Mouse (Mus musculus): ENCODE results near the gene S100a9. TPM values are rescaled to one million over a fixed set of nuclear protein-coding genes. Genes with fewer than 3 reads are reported as not detected.
A peak's percentile ranks its signal among the peaks of the same experiment; 100 is the strongest.

The S100a9 gene
- 0.77 and 3.4 TPM in 2 replicates for polyA plus RNA-seq (2015; fragmentation: Nextera tagmentation; extraction: Ambion mirVana)

GRCm38 (mm10) chr3:90695613-90696012, at the start of gene S100a9:
TSS of gene S100a9 (minus strand) at chr3:90695721.
- Histone ChIP-seq H3K36me3 (ENCODE audit: control insufficient read depth, insufficient read depth) (no peaks in the 10 kb centered on the region), H3K27me3 (replicated peaks; ENCODE audit: control insufficient read depth, insufficient read depth, low read length) (no peaks in the 10 kb centered on the region), H3K4me3 (replicated peaks; ENCODE audit: low read length) (no peak within 1 kb of the TSS), H3K4me2 (ENCODE audit: low read length) (no peak within 1 kb of the TSS), H3K4me1 (replicated peaks; ENCODE audit: control insufficient read depth, insufficient read depth, low read length) (no peaks in the 10 kb centered on the region), H3K9ac (replicated peaks; ENCODE audit: low read depth, low read length) (no peak within 1 kb of the TSS), H3K9me3 (ENCODE audit: control insufficient read depth, low read length) (no peaks in the 10 kb centered on the region), H3K27ac (ENCODE audit: low read length) (no peak within 1 kb of the TSS)
- ATAC-seq = no peak
- WGBS = 67% methylated on average over 3 of the region's 3 CpGs

- Histone ChIP-seq H3K4me1 (replicated peaks; ENCODE audit: control insufficient read depth, insufficient read depth, low read length) (no peaks in the 10 kb centered on the region), H3K9ac (replicated peaks; ENCODE audit: low read depth, low read length) (no peak within 1 kb of the TSS)
- WGBS = 76% methylated on average over 3 of the region's 3 CpGs
These were observed 31.1 kb upstream of the S100a9 start, which contains the start of gene Pglyrp4 for GRCm38 (mm10) chr3:90726606-90727005. TSS of gene Pglyrp4 (plus strand) at chr3:90726906.

DNA sequence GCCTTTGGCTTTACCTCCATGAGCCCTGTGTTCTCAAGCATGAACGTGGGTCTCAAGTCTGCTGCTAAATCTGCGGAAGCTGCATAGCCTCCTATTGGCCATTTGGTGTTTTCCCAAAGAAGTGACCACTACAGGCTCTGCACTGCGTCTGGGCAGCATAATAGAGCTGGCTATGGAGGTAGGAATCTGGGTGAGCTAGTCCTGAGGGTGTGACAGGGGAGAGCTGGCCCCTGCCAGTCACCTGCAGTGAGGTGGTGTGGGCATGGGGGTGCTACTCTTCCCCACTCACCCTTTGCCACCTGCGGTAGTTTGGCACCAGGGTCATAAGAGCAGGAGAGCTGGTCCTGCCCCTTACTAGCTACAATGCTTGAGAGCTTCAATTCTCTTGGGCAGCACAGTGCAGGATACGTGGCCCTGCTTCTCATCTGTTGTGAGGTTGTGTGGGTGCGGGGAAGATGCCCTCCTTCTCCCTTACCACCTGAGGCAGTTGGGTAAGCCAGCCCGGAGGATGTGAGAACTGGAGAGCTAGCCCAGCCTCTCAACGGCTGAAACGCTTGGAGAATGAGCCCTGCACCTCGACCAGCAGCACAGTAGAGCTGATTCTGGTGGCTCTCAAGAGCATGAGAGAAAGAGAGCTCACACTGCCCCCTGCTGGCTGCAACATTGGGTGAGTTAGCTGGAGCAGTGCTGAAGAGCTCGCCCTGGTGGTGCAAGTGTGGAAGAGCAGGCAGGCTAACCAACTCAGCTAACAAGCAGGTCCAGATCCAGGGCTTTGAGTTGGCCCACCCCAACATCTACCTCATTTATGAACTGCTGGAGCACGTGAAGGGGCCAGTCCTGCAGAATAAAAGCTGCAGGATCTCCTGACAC, 14.3 kb upstream of the S100a9 start:
- Histone ChIP-seq H3K4me3 (replicated peaks; ENCODE audit: low read length) (no peak overlapping the region), H3K9me3 (ENCODE audit: control insufficient read depth, low read length) (no peaks in the 10 kb centered on the region), H3K27me3 (replicated peaks; ENCODE audit: control insufficient read depth, insufficient read depth, low read length) (no peaks in the 10 kb centered on the region), H3K4me1 (replicated peaks; ENCODE audit: control insufficient read depth, insufficient read depth, low read length) (no peaks in the 10 kb centered on the region), H3K36me3 (ENCODE audit: control insufficient read depth, insufficient read depth) (no peaks in the 10 kb centered on the region), H3K27ac (ENCODE audit: low read length) (no peak overlapping the region), H3K4me2 (ENCODE audit: low read length) (no peak overlapping the region), H3K9ac (replicated peaks; ENCODE audit: low read depth, low read length) (no peak overlapping the region)
- 48% methylated on average over 12 of the region's 12 CpGs for WGBS
- 0 out of 2 replicates have a peak, but pooled peaks have one; percentile 20 for ATAC-seq

More at GRCm38 (mm10) chr3:90726606-90727005, 31.1 kb upstream of the S100a9 start, which contains the start of gene Pglyrp4:
- no peak for ATAC-seq
- Histone ChIP-seq H3K27me3 (replicated peaks; ENCODE audit: control insufficient read depth, insufficient read depth, low read length) (no peaks in the 10 kb centered on the region), H3K9me3 (ENCODE audit: control insufficient read depth, low read length) (no peaks in the 10 kb centered on the region), H3K4me2 (ENCODE audit: low read length) (no peak within 1 kb of the TSS), H3K36me3 (ENCODE audit: control insufficient read depth, insufficient read depth) (no peaks in the 10 kb centered on the region), H3K4me3 (replicated peaks; ENCODE audit: low read length) (no peak within 1 kb of the TSS), H3K27ac (ENCODE audit: low read length) (no peak within 1 kb of the TSS)

GRCm38 (mm10) chr3:90708523-90709202, 13.1 kb upstream of the S100a9 start:
- H3K4me2 ChIP-seq (ENCODE audit: low read length) = no peak overlapping the region
- no peak overlapping the region for H3K27ac ChIP-seq (ENCODE audit: low read length)
- H3K9me3 ChIP-seq (ENCODE audit: control insufficient read depth, low read length) = no peaks in the 10 kb centered on the region
- H3K36me3 ChIP-seq (ENCODE audit: control insufficient read depth, insufficient read depth) = no peaks in the 10 kb centered on the region
- no peaks in the 10 kb centered on the region for H3K4me1 ChIP-seq (replicated peaks; ENCODE audit: control insufficient read depth, insufficient read depth, low read length)
- no peak overlapping the region for H3K4me3 ChIP-seq (replicated peaks; ENCODE audit: low read length)
- WGBS = 21% methylated on average over 4 of the region's 4 CpGs
- 0 out of 2 replicates have a peak, but pooled peaks have one; percentile 52 for ATAC-seq
- H3K27me3 ChIP-seq (replicated peaks; ENCODE audit: control insufficient read depth, insufficient read depth, low read length) = no peaks in the 10 kb centered on the region
- H3K9ac ChIP-seq (replicated peaks; ENCODE audit: low read depth, low read length) = no peak overlapping the region

DNA sequence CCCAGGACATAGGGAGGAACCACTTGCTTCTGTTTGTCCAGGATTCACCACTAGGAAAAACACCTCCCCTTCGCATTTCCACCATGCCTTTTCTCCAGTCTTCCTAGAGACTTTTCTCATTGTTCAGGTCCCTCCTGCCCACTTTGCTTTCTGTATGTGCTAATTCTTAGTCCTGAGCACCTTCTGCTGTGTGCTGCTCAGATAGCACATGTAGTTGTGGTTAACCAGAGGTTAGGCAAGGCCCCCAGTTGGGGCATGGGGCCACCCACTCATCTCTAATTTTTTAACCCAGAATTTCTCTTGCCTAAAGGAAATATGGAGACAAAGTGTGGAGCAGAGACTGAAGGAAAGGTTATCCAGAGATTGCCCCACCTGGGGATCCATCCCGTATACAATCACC, 6.7 kb upstream of the S100a9 start:
- Histone ChIP-seq H3K27ac (ENCODE audit: low read length) (no peak overlapping the region), H3K4me3 (replicated peaks; ENCODE audit: low read length) (no peak overlapping the region), H3K27me3 (replicated peaks; ENCODE audit: control insufficient read depth, insufficient read depth, low read length) (no peaks in the 10 kb centered on the region), H3K9me3 (ENCODE audit: control insufficient read depth, low read length) (no peaks in the 10 kb centered on the region), H3K4me2 (ENCODE audit: low read length) (no peak overlapping the region), H3K4me1 (replicated peaks; ENCODE audit: control insufficient read depth, insufficient read depth, low read length) (no peaks in the 10 kb centered on the region), H3K36me3 (ENCODE audit: control insufficient read depth, insufficient read depth) (no peaks in the 10 kb centered on the region), H3K9ac (replicated peaks; ENCODE audit: low read depth, low read length) (no peak overlapping the region)
- no peak for ATAC-seq
- 90% methylated on average over 2 of the region's 2 CpGs for WGBS

DNA sequence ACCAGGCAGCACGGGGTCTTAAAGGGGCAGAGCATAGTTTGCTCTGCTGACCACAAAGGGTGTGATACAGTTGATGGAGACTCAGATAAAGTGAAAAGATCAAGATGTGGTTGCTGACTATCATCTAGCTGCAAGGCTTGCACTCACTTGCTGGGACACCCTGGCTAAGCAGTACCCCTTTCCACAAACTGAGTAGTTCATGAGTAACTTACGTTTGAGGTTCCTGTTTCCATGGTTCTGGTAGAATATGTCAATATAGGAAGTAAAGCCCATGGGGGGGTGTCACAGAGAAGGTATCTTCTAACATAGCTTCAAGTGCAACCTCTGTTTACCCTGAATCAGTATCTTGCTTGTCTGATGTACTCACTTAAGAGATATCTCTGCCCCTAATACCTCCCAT, 2.0 kb downstream of the S100a9 start:
- Histone ChIP-seq H3K9me3 (ENCODE audit: control insufficient read depth, low read length) (no peaks in the 10 kb centered on the region), H3K27ac (ENCODE audit: low read length) (no peak overlapping the region), H3K4me3 (replicated peaks; ENCODE audit: low read length) (no peak overlapping the region), H3K27me3 (replicated peaks; ENCODE audit: control insufficient read depth, insufficient read depth, low read length) (no peaks in the 10 kb centered on the region), H3K36me3 (ENCODE audit: control insufficient read depth, insufficient read depth) (no peaks in the 10 kb centered on the region), H3K4me1 (replicated peaks; ENCODE audit: control insufficient read depth, insufficient read depth, low read length) (no peaks in the 10 kb centered on the region), H3K4me2 (ENCODE audit: low read length) (no peak overlapping the region), H3K9ac (replicated peaks; ENCODE audit: low read depth, low read length) (no peak overlapping the region)
- 79% methylated on average over 2 of the region's 2 CpGs for WGBS
- ATAC-seq = no peak

GRCm38 (mm10) chr3:90686835-90687234, 8.7 kb downstream of the S100a9 start:
- no peaks in the 10 kb centered on the region for H3K9me3 ChIP-seq (ENCODE audit: control insufficient read depth, low read length)
- no peaks in the 10 kb centered on the region for H3K36me3 ChIP-seq (ENCODE audit: control insufficient read depth, insufficient read depth)
- no peak for ATAC-seq
- H3K9ac ChIP-seq (replicated peaks; ENCODE audit: low read depth, low read length) = no peak overlapping the region
- H3K4me1 ChIP-seq (replicated peaks; ENCODE audit: control insufficient read depth, insufficient read depth, low read length) = no peaks in the 10 kb centered on the region
- no peaks in the 10 kb centered on the region for H3K27me3 ChIP-seq (replicated peaks; ENCODE audit: control insufficient read depth, insufficient read depth, low read length)
- H3K27ac ChIP-seq (ENCODE audit: low read length) = no peak overlapping the region
- no peak overlapping the region for H3K4me2 ChIP-seq (ENCODE audit: low read length)
- no peak overlapping the region for H3K4me3 ChIP-seq (replicated peaks; ENCODE audit: low read length)
- WGBS = 88% methylated on average over 2 of the region's 2 CpGs

DNA sequence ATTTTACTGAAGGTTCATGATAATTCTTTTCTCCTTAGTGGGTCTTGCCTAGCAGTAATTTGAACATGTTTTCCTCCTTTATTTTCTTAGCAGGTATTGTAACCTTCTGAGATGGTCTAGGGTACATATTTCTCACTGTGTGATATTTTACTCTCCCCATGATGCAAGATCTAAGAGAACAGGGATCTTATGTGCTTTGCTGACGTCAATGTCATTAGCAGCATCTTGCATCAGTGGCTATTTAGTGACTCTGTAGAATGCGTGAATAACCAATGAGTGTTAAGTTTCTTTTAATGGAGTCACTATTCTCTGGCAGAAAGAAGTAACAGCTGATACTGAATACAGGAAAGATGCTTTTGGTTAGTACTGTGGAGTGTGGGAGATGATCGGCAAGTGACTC, 11.6 kb downstream of the S100a9 start:
- no peak overlapping the region for H3K27ac ChIP-seq (ENCODE audit: low read length)
- H3K4me2 ChIP-seq (ENCODE audit: low read length) = no peak overlapping the region
- 85% methylated on average over 3 of the region's 3 CpGs for WGBS
- no peak for ATAC-seq
- H3K4me3 ChIP-seq (replicated peaks; ENCODE audit: low read length) = no peak overlapping the region
- H3K9ac ChIP-seq (replicated peaks; ENCODE audit: low read depth, low read length) = no peak overlapping the region
- H3K36me3 ChIP-seq (ENCODE audit: control insufficient read depth, insufficient read depth) = no peaks in the 10 kb centered on the region
- no peaks in the 10 kb centered on the region for H3K27me3 ChIP-seq (replicated peaks; ENCODE audit: control insufficient read depth, insufficient read depth, low read length)
- H3K4me1 ChIP-seq (replicated peaks; ENCODE audit: control insufficient read depth, insufficient read depth, low read length) = no peaks in the 10 kb centered on the region
- no peaks in the 10 kb centered on the region for H3K9me3 ChIP-seq (ENCODE audit: control insufficient read depth, low read length)

- no peaks in the 10 kb centered on the region for H3K27me3 ChIP-seq (replicated peaks; ENCODE audit: control insufficient read depth, insufficient read depth, low read length)
- ATAC-seq = no peak
- WGBS = 67% methylated on average over 3 of the region's 3 CpGs
These were observed 16.9 kb downstream of the S100a9 start for GRCm38 (mm10) chr3:90678656-90679055.

More at GRCm38 (mm10) chr3:90678656-90679055, 16.9 kb downstream of the S100a9 start:
- Histone ChIP-seq H3K4me3 (replicated peaks; ENCODE audit: low read length) (no peak overlapping the region), H3K27ac (ENCODE audit: low read length) (no peak overlapping the region), H3K4me2 (ENCODE audit: low read length) (no peak overlapping the region), H3K4me1 (replicated peaks; ENCODE audit: control insufficient read depth, insufficient read depth, low read length) (no peaks in the 10 kb centered on the region), H3K9me3 (ENCODE audit: control insufficient read depth, low read length) (no peaks in the 10 kb centered on the region), H3K36me3 (ENCODE audit: control insufficient read depth, insufficient read depth) (no peaks in the 10 kb centered on the region), H3K9ac (replicated peaks; ENCODE audit: low read depth, low read length) (no peak overlapping the region)
